Mouse (Mus musculus): Measurements from ENCODE around the gene Slc6a5.
A peak's percentile ranks its signal among the peaks of the same experiment; 100 is the strongest.

Slc6a5 gene

GRCm38 (mm10) chr7:49909850-49910249, at the start of gene Slc6a5:
Gene Slc6a5 (plus strand): TSS chr7:49910146.
- DNase-seq (ENCODE audit: low read depth), result no peak

- DNase-seq (ENCODE audit: low read depth), result no peak
Measured at GRCm38 (mm10) chr7:49861196-49861595, 48.8 kb upstream of the Slc6a5 start.

GRCm38 (mm10) chr7:49863753-49864152, 46.2 kb upstream of the Slc6a5 start:
- DNase-seq (ENCODE audit: low read depth), result no peak

- no peak for DNase-seq (ENCODE audit: low read depth)
Measured at GRCm38 (mm10) chr7:49869656-49870055, 40.3 kb upstream of the Slc6a5 start.

- DNase-seq (ENCODE audit: low read depth), result no peak
Measured at GRCm38 (mm10) chr7:49870276-49870675, 39.7 kb upstream of the Slc6a5 start.

- no peak for DNase-seq (ENCODE audit: low read depth)
Measured at GRCm38 (mm10) chr7:49877307-49877706, 32.6 kb upstream of the Slc6a5 start.

GRCm38 (mm10) chr7:49879051-49879450, 30.9 kb upstream of the Slc6a5 start:
- no peak for DNase-seq (ENCODE audit: low read depth)

GRCm38 (mm10) chr7:49879998-49880707, 29.8 kb upstream of the Slc6a5 start:
- no peak for DNase-seq (ENCODE audit: low read depth)

GRCm38 (mm10) chr7:49882288-49882687, 27.7 kb upstream of the Slc6a5 start:
- DNase-seq (ENCODE audit: low read depth), result no peak

GRCm38 (mm10) chr7:49882694-49883389, 27.1 kb upstream of the Slc6a5 start:
- DNase-seq (ENCODE audit: low read depth), result no peak

GRCm38 (mm10) chr7:49887776-49888390, 22.1 kb upstream of the Slc6a5 start:
- no peak for DNase-seq (ENCODE audit: low read depth)

GRCm38 (mm10) chr7:49894786-49895185, 15.2 kb upstream of the Slc6a5 start:
- DNase-seq (ENCODE audit: low read depth), result no peak

GRCm38 (mm10) chr7:49895296-49895695, 14.7 kb upstream of the Slc6a5 start:
- no peak for DNase-seq (ENCODE audit: low read depth)

- DNase-seq (ENCODE audit: low read depth), result no peak
Measured at GRCm38 (mm10) chr7:49902003-49902552, 7.9 kb upstream of the Slc6a5 start.

- DNase-seq (ENCODE audit: low read depth), result no peak
Measured at GRCm38 (mm10) chr7:49907191-49908171, 2.5 kb upstream of the Slc6a5 start.

GRCm38 (mm10) chr7:49908181-49908855, 1.6 kb upstream of the Slc6a5 start:
- no peak for DNase-seq (ENCODE audit: low read depth)

GRCm38 (mm10) chr7:49908990-49909411, 945 bp upstream of the Slc6a5 start:
- DNase-seq (ENCODE audit: low read depth), result no peak

- peak; percentile 33 for DNase-seq (ENCODE audit: low read depth)
Measured at GRCm38 (mm10) chr7:49910361-49910760, 415 bp downstream of the Slc6a5 start.

- DNase-seq (ENCODE audit: low read depth), result no peak
Measured at GRCm38 (mm10) chr7:49911147-49911946, 1.4 kb downstream of the Slc6a5 start.

GRCm38 (mm10) chr7:49911947-49912262, 2.0 kb downstream of the Slc6a5 start:
- no peak for DNase-seq (ENCODE audit: low read depth)
